Mouse (Mus musculus) E14TG2a.4 (cell line): ENCODE results near the gene Fam50b.

Source experiments
- CTCF ChIP-seq: conservative IDR thresholded peaks from 2 replicates; pipeline ENCODE4 v1.5.1; 2014; ENCODE audit warnings: low read length
- POU5F1 ChIP-seq: IDR thresholded peaks from 2 replicates; pipeline ENCODE4 v1.6.1; 2014; ENCODE audit warnings: low read length, borderline replicate concordance

DNA sequence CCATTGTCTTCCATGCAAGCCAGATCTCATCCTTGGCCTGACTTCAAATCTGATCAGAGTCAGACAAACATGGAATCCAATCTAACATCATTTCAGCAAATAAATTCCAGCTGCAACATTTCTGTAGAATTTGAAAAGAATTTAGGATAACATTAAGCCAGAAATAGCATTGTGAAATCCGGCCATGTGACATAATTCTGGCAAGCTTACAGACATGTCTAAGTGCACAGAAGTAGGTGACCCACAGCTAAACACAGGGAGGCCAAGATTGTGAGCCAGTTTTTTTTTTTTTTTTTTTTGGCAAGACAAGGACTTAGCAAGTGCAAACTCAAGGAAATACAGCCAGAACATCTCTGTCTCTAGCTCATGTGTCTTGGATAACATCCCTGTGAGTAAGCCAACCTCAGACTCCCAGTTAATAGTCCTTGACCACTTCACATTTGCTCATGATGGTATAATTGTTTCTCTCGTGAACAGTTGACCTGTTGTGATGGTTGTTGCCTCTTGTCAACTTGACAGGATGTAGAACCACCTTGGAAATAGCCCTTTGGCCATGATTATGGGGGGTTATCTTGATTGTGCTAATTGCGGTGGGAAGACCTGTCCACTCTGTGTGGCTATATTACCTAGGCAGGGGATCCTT is 54.6 kb downstream of the Fam50b start:
- no peak for TF ChIP-seq CTCF
- TF ChIP-seq POU5F1, result no peak
